Mouse (Mus musculus): Measurements from ENCODE around the gene Astn2.

- TF ChIP-seq GATA1 (IDR thresholded peaks at IDR 0.05; ENCODE audit: borderline replicate concordance, low read length) = no peak
- no peak for TF ChIP-seq FLI1 (IDR thresholded peaks at IDR 0.05; ENCODE audit: low read length)
These were observed 189.2 kb downstream of the Astn2 start for GRCm38 (mm10) chr4:66215170-66215618.
